Mouse (Mus musculus) MEL (cell line): ENCODE measurements at regions not wholly inside any gene's neighbourhood (a gene's known extent, or its start where the extent isn't known, plus 50 kb on each side); places are given as distances from the start of the nearest gene placed in this dataset.

Experiments
- DNase-seq: peaks from one replicate; pipeline ENCODE4 v3.0.0; 2011; ENCODE audit warnings: low read depth, low spot score
- H3K27ac ChIP-seq: 2 replicates; pipeline ENCODE4 v1.5.1; 2012; ENCODE audit warnings: low read depth, mild to moderate bottlenecking, control low read depth, low read length, moderate library complexity; ENCODE audit not compliant: control insufficient read depth
- H3K27me3 ChIP-seq, 2 experiments: fragments of 150-350 bp in 1 of 2; sonication (generic) in 1 of 2; 2 replicates each; pipeline ENCODE4 v1.6.1; 2012; ENCODE audit warnings: low read length in 2 of 2, mild to moderate bottlenecking in 2 of 2, improper control_type of control experiment in 1 of 2, moderate library complexity in 1 of 2; ENCODE audit not compliant: insufficient read depth in 2 of 2, control insufficient read depth in 1 of 2
- H3K36me3 ChIP-seq, 2 experiments: 2 replicates each; pipeline ENCODE4 v1.6.1; 2012 to 2014; ENCODE audit warnings: low read length in 2 of 2, improper control_type of control experiment in 1 of 2, inconsistent platforms in 1 of 2, mild to moderate bottlenecking in 1 of 2; ENCODE audit not compliant: insufficient read depth in 2 of 2, control insufficient read depth in 1 of 2
- H3K4me1 ChIP-seq, 2 experiments: fragments of 150-350 bp in 1 of 2; sonication (generic) in 1 of 2; 2 replicates each; pipeline ENCODE4 v1.6.1; 2012; ENCODE audit warnings: low read length in 2 of 2, improper control_type of control experiment in 1 of 2, mild to moderate bottlenecking in 1 of 2; ENCODE audit not compliant: insufficient read depth in 2 of 2, control insufficient read depth in 1 of 2
- H3K4me3 ChIP-seq, 2 experiments: fragments of 150-350 bp in 1 of 2; sonication (generic) in 1 of 2; 2 replicates each; pipeline ENCODE4 v1.5.1; 2012; ENCODE audit warnings: low read depth in 2 of 2, low read length in 2 of 2, mild to moderate bottlenecking in 2 of 2, moderate library complexity in 2 of 2, control low read depth in 1 of 2, improper control_type of control experiment in 1 of 2; ENCODE audit not compliant: control insufficient read depth in 1 of 2, insufficient read depth in 1 of 2
- H3K79me2 ChIP-seq: 2 replicates; pipeline ENCODE4 v1.6.1; 2012; ENCODE audit warnings: mild to moderate bottlenecking, low read length, moderate library complexity; ENCODE audit not compliant: control insufficient read depth, poor library complexity, insufficient read depth
- H3K9ac ChIP-seq: 2 replicates; pipeline ENCODE4 v1.6.1; 2012; ENCODE audit warnings: low read depth, mild to moderate bottlenecking, control low read depth, low read length, moderate library complexity; ENCODE audit not compliant: control insufficient read depth, poor library complexity, severe bottlenecking
- H3K9me3 ChIP-seq: fragments of 150-350 bp; sonication (generic); replicated peaks from 2 replicates; pipeline ENCODE4 v1.6.1; 2012; ENCODE audit warnings: mild to moderate bottlenecking, low read length, improper control_type of control experiment, moderate library complexity; ENCODE audit not compliant: insufficient read depth
- CHD2 ChIP-seq: IDR thresholded peaks from 2 replicates; pipeline ENCODE4 v1.6.1; 2011; ENCODE audit warnings: low read length, improper control_type of control experiment
- CTCF ChIP-seq, 3 experiments: IDR thresholded peaks in 2 of 3; conservative IDR thresholded peaks in 1 of 3; 2 replicates each; pipeline ENCODE4 v1.5.1; 2011 to 2012; ENCODE audit warnings: low read length in 3 of 3, low read depth in 2 of 3, mild to moderate bottlenecking in 2 of 3, improper control_type of control experiment in 1 of 3, inconsistent platforms in 1 of 3, mixed read lengths in 1 of 3, moderate library complexity in 1 of 3; ENCODE audit not compliant: control insufficient read depth in 1 of 3, insufficient read depth in 1 of 3, poor library complexity in 1 of 3, severe bottlenecking in 1 of 3
- ELF1 ChIP-seq: IDR thresholded peaks from 2 replicates; pipeline ENCODE4 v1.6.1; 2014; ENCODE audit warnings: low read depth, mild to moderate bottlenecking, inconsistent platforms, low read length, improper control_type of control experiment, moderate library complexity
- ETS1 ChIP-seq: IDR thresholded peaks from 2 replicates; pipeline ENCODE4 v1.6.1; 2012; ENCODE audit warnings: low read depth, mild to moderate bottlenecking, inconsistent platforms, low read length, improper control_type of control experiment, moderate library complexity
- GATA1 ChIP-seq: IDR thresholded peaks from 2 replicates; pipeline ENCODE4 v1.6.1; 2011; ENCODE audit warnings: low read depth, low read length, improper control_type of control experiment
- MAFK ChIP-seq: IDR thresholded peaks from 2 replicates; pipeline ENCODE4 v1.6.1; 2011; ENCODE audit warnings: low read depth, mild to moderate bottlenecking, low read length, improper control_type of control experiment, borderline replicate concordance
- MEF2A ChIP-seq: IDR thresholded peaks from 2 replicates; pipeline ENCODE4 v1.6.1; 2014; ENCODE audit warnings: low read depth, mild to moderate bottlenecking, inconsistent platforms, low read length, improper control_type of control experiment; ENCODE audit not compliant: poor library complexity, insufficient replicate concordance, severe bottlenecking; ENCODE audit errors: extremely low read depth
- MXI1 ChIP-seq: IDR thresholded peaks from 2 replicates; pipeline ENCODE4 v1.6.1; 2011; ENCODE audit warnings: mild to moderate bottlenecking, low read depth, low read length, improper control_type of control experiment
- MYC ChIP-seq: IDR thresholded peaks from 2 replicates; pipeline ENCODE4 v1.6.1; 2011; ENCODE audit warnings: low read depth, mild to moderate bottlenecking, low read length, improper control_type of control experiment, moderate library complexity
- RCOR1 ChIP-seq: IDR thresholded peaks from 2 replicates; pipeline ENCODE4 v1.6.1; 2012; ENCODE audit warnings: low read depth, mild to moderate bottlenecking, inconsistent platforms, low read length, improper control_type of control experiment
- TAL1 ChIP-seq: IDR thresholded peaks from 2 replicates; pipeline ENCODE4 v1.6.1; 2012; ENCODE audit warnings: mild to moderate bottlenecking, inconsistent platforms, low read length, moderate library complexity, mixed read lengths
- TBP ChIP-seq: IDR thresholded peaks from 2 replicates; pipeline ENCODE4 v1.8.0; 2011; ENCODE audit warnings: low read depth, low read length, improper control_type of control experiment
- TCF12 ChIP-seq: IDR thresholded peaks from 2 replicates; pipeline ENCODE4 v1.6.1; 2014; ENCODE audit warnings: low read depth, mild to moderate bottlenecking, inconsistent platforms, low read length, improper control_type of control experiment, moderate library complexity
- UBTF ChIP-seq: IDR thresholded peaks from 2 replicates; pipeline ENCODE4 v1.6.1; 2012; ENCODE audit warnings: low read depth, mild to moderate bottlenecking, inconsistent platforms, low read length, improper control_type of control experiment, moderate library complexity, borderline replicate concordance; ENCODE audit not compliant: insufficient read depth
- USF1 ChIP-seq: IDR thresholded peaks from 2 replicates; pipeline ENCODE4 v1.6.1; 2014; ENCODE audit warnings: low read depth, mild to moderate bottlenecking, inconsistent platforms, low read length, improper control_type of control experiment, moderate library complexity
- USF2 ChIP-seq, 2 experiments: IDR thresholded peaks; 2 replicates each; pipeline ENCODE4 v1.6.1; 2011 to 2012; ENCODE audit warnings: improper control_type of control experiment in 2 of 2, low read length in 2 of 2, borderline replicate concordance in 1 of 2, inconsistent platforms in 1 of 2, low read depth in 1 of 2, mild to moderate bottlenecking in 1 of 2; ENCODE audit not compliant: insufficient read depth in 1 of 2
- ZMIZ1 ChIP-seq: IDR thresholded peaks from 2 replicates; pipeline ENCODE4 v1.6.1; 2012; ENCODE audit warnings: low read depth, mild to moderate bottlenecking, inconsistent platforms, low read length, improper control_type of control experiment, moderate library complexity

GRCm38 (mm10) chr1:151130845-151131626 is 51.3 kb upstream of the Gm47985 start:
- no peaks in the 10 kb centered on the region for H3K79me2 ChIP-seq
- no peaks in the 10 kb centered on the region for H3K27me3 ChIP-seq
- peaks cover 10 to 13% of the 10 kb centered on the region in 2 experiments for H3K4me1 ChIP-seq
- TF ChIP-seq MAFK (no peak), MEF2A (no peak), USF1 (no peak), TAL1 (no peak), MYC (no peak), GATA1 (no peak), CHD2 (no peak), ELF1 (no peak), TBP (no peak), MXI1 (no peak), UBTF (no peak), TCF12 (no peak), RCOR1 (no peak), ZMIZ1 (no peak), ETS1 (no peak), CTCF (IDR thresholded peaks at IDR 0.05 in 2 of 3, conservative IDR thresholded peaks at IDR 0.05 in 1 of 3; ENCODE audit: control insufficient read depth in 1 of 3, insufficient read depth in 1 of 3, low read depth in 2 of 3, low read length in 3 of 3, poor library complexity in 1 of 3, severe bottlenecking in 1 of 3) (no peak), USF2 (IDR thresholded peaks at IDR 0.05; ENCODE audit: borderline replicate concordance in 1 of 2, insufficient read depth in 1 of 2, low read depth in 1 of 2, low read length in 2 of 2) (no peak)
- TF ChIP-seq, all 39 proteins: peak for 0
- no peak for DNase-seq
- Histone ChIP-seq H3K36me3 (peaks cover 0 to 23% of the 10 kb centered on the region in 2 experiments; a peak in 2 of 4 replicates), H3K9me3 (no peaks in the 10 kb centered on the region), H3K9ac (no peak overlapping the region), H3K4me3 (no peak overlapping the region), H3K27ac (no peak overlapping the region)

GRCm38 (mm10) chr1:151131627-151132284 is 50.6 kb upstream of the Gm47985 start:
- no peak for DNase-seq
- H3K4me3 ChIP-seq, result no peak overlapping the region
- no peaks in the 10 kb centered on the region for H3K79me2 ChIP-seq
- no peak overlapping the region for H3K9ac ChIP-seq
- H3K36me3 ChIP-seq, result peaks cover 0 to 23% of the 10 kb centered on the region in 2 experiments; a peak in 2 of 4 replicates
- H3K4me1 ChIP-seq, result peaks cover 10 to 13% of the 10 kb centered on the region in 2 experiments
- no peaks in the 10 kb centered on the region for H3K27me3 ChIP-seq
- TF ChIP-seq GATA1 (0 out of 2 replicates have a peak, but pooled peaks have one; percentile 32), TBP (no peak), UBTF (no peak)
- TF ChIP-seq, all 39 proteins: peak for 1
- Histone ChIP-seq H3K27ac (no peak overlapping the region), H3K9me3 (no peaks in the 10 kb centered on the region)
